Comparison of ENCODE assay signal across 15 mouse cellular contexts in genomic region chr17:12717445-12717844, GRCm38 (mm10). TPM values are rescaled to one million over a fixed set of nuclear protein-coding genes. Genes with fewer than 3 reads are reported as not detected.
A peak's percentile ranks its signal among the peaks of the same experiment; 100 is the strongest.
DNase-seq lines count a peak whose midpoint lies in the region; ATAC-seq and TF ChIP-seq lines count a peak whose summit lies in the region.
"Had no signal": no experiment of that assay in that cellular context is flagged by ENCODE, and none has a peak within 500 bp of the region (broad histone marks: within the 10 kb centered on the region; RNA-seq: fewer than 3 reads in every experiment).

No protein-coding gene starts in this region.

- ATAC-seq in heart, embryonic 15.5 days (replicated peaks; ENCODE audit: insufficient number of reproducible peaks, insufficient read depth, low FRiP score, low read depth): no peak
- ATAC-seq in megakaryocyte, adult 5-6 weeks (ENCODE audit: poor library complexity, severe bottlenecking): no peak
- ATAC-seq: Patski had no signal

- no peak overlapping the region for H3K4me2 ChIP-seq in heart, embryonic 15.5 days
- H3K4me2 ChIP-seq: heart, embryonic 11.5 days; lung, embryonic 14.5 days had no signal

- no peak overlapping the region for H3K9ac ChIP-seq in heart, embryonic 15.5 days
- H3K9ac ChIP-seq: lung, embryonic 14.5 days had no signal

- H3K27ac ChIP-seq in cerebellum, adult 2 months (ENCODE audit: insufficient read depth, low read length): peak overlapping the region; percentile 88
- H3K27ac ChIP-seq in heart, embryonic 15.5 days: peak overlapping the region; percentile 58
- H3K27ac ChIP-seq: midbrain, embryonic 10.5 days had no signal

- TF ChIP-seq POLR2A in cerebellum, adult 2 months (IDR thresholded peaks at IDR 0.05; ENCODE audit: borderline replicate concordance, insufficient read depth, low read length): no peak

- peaks cover 84% of the 10 kb centered on the region for H3K36me3 ChIP-seq in heart, embryonic 15.5 days
- H3K36me3 ChIP-seq in megakaryocyte, embryonic 14.5 days (replicated peaks; ENCODE audit: low read length): peaks cover 3% of the 10 kb centered on the region

- no peaks in the 10 kb centered on the region for H3K9me3 ChIP-seq in heart, embryonic 15.5 days (replicated peaks)
- no peaks in the 10 kb centered on the region for H3K9me3 ChIP-seq in megakaryocyte, embryonic 14.5 days
- H3K9me3 ChIP-seq: midbrain, embryonic 10.5 days had no signal

- WGBS in cerebellum, adult 2 months: 66% methylated on average over 4 of the region's 4 CpGs
- WGBS in heart, embryonic 15.5 days: 48% methylated on average over 4 of the region's 4 CpGs

- no peak overlapping the region for H3K4me3 ChIP-seq in cerebellum, adult 2 months (replicated peaks; ENCODE audit: insufficient read depth, low read depth, low read length)
- H3K4me3 ChIP-seq in heart, embryonic 15.5 days: no peak overlapping the region
- peak overlapping the region; percentile 42 for H3K4me3 ChIP-seq in megakaryocyte, embryonic 14.5 days (replicated peaks)
- H3K4me3 ChIP-seq: midbrain, embryonic 10.5 days had no signal

- H3K27me3 ChIP-seq in cerebellum, adult 2 months (ENCODE audit: control insufficient read depth, insufficient read depth, low read length): no peaks in the 10 kb centered on the region
- H3K27me3 ChIP-seq in heart, embryonic 15.5 days: no peaks in the 10 kb centered on the region
- peaks cover 72% of the 10 kb centered on the region for H3K27me3 ChIP-seq in megakaryocyte, embryonic 14.5 days (replicated peaks)
- H3K27me3 ChIP-seq: Patski had no signal

- TF ChIP-seq CTCF in cerebellum, adult 2 months (IDR thresholded peaks at IDR 0.05; ENCODE audit: borderline replicate concordance, insufficient read depth, low read depth, low read length): no peak

- intact Hi-C loops in heart, postnatal 10 days (cut with DNase I): no loop called here

- DNase-seq in cerebellum, adult 2 months: no peak
- DNase-seq in cerebellum, adult 8-10 months: no peak
- DNase-seq in heart, postnatal 10 days: no peak
- DNase-seq in urinary bladder, postnatal 36 days (ENCODE audit: low spot score in 2 of 2): no peak
- DNase-seq in T-cell, adult 2 months (ENCODE audit: low spot score): no peak
- DNase-seq: kidney, adult 11 months; kidney, postnatal 4 days; lung, embryonic 14.5 days had no signal

- peaks cover 50% of the 10 kb centered on the region for H3K4me1 ChIP-seq in cerebellum, adult 2 months (ENCODE audit: control insufficient read depth, insufficient read depth, low read length)
- peaks cover 61% of the 10 kb centered on the region for H3K4me1 ChIP-seq in heart, embryonic 15.5 days (replicated peaks)
- peaks cover 58% of the 10 kb centered on the region for H3K4me1 ChIP-seq in megakaryocyte, embryonic 14.5 days
- H3K4me1 ChIP-seq: midbrain, embryonic 10.5 days had no signal

RNA-seq across cellular contexts. Expression of gene Slc22a1, which starts 41.8 kb away (rescaled TPM):
- 0.19 and 0.46 TPM in 2 replicates for polyA plus RNA-seq in cerebellum, adult 2 months (2012; rRNA removed)
- polyA plus RNA-seq in heart, embryonic 15.5 days (2015; fragmentation: Nextera tagmentation; extraction: Ambion mirVana): 30.5 and 51.0 TPM in 2 replicates
- total RNA-seq in heart, postnatal 10 days (2021): 1 to 10 TPM; 2.3 to 3.4 TPM
- polyA plus RNA-seq in megakaryocyte, embryonic 14.5 days (2012; ENCODE audit: insufficient read depth, low replicate concordance): not detected in 2 replicates
- not detected in 2 replicates for total RNA-seq in megakaryocyte, adult 5-6 weeks (2015)
- total RNA-seq in megakaryocyte, adult 5-6 weeks (2017): not detected in 2 replicates
- polyA plus RNA-seq: brain, embryonic 14.5 days; midbrain, embryonic 10.5 days; Patski had no signal

RNA-seq across cellular contexts. Expression of gene Igf2r, which starts 52.0 kb away (rescaled TPM):
- polyA plus RNA-seq in cerebellum, adult 2 months (2012; rRNA removed): 18.1 and 19.7 TPM in 2 replicates
- polyA plus RNA-seq in heart, embryonic 15.5 days (2015; fragmentation: Nextera tagmentation; extraction: Ambion mirVana): 121 and 127 TPM in 2 replicates
- total RNA-seq in heart, postnatal 10 days (2021): 100 to 1,000 TPM; 180 to 214 TPM
- 0.42 and 1.0 TPM in 2 replicates for polyA plus RNA-seq in megakaryocyte, embryonic 14.5 days (2012; ENCODE audit: insufficient read depth, low replicate concordance)
- total RNA-seq in megakaryocyte, adult 5-6 weeks (2015): 0.69 and 1.9 TPM in 2 replicates
- 3.7 and 5.7 TPM in 2 replicates for total RNA-seq in megakaryocyte, adult 5-6 weeks (2017)

Comparison
In these comparisons a context has a peak if more than half of its experiments do, and no peak if none do; other contexts are left out.
1. RNA of gene Slc22a1, which starts 41.8 kb away (polyA plus RNA-seq): 30.5 to 51.0 TPM in heart, embryonic 15.5 days; 0.19 to 0.46 TPM in cerebellum, adult 2 months and not detected in megakaryocyte, embryonic 14.5 days; every median in the first group is over 10 times any median in the second.